Mouse (Mus musculus) monocyte, adult 59 days (primary cell): ENCODE measurements around the gene Vmn1r83. TPM values are rescaled to one million over a fixed set of nuclear protein-coding genes. Genes with fewer than 3 reads are reported as not detected.

Experiments used
- total RNA-seq, 2 experiments: library from RNA; stranded (reverse); gene quantifications; one replicate each; pipeline ENCODE4 v1.2.4; 2023

Gene Vmn1r83
- under 1 TPM in 1 of 2 experiments, not detected in 1; 0.18 TPM for total RNA-seq

DNA sequence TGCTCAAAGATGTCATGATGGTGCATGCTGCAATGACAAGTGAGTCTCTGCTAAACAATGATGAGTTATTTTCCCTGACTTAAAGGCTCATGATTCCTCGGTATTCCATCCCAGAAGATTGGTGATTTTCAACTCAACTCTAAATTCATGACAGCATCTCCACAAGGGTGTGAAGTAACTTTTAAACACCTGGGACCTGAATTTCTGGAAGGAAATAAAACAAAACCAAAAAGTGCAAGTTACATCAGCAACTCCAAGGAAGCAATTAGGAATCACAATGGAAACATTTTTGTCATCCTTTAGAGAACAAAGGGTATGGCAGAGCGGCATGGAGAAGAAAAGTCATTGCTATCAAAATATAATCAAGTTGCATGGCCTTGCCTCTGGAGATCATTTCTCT is at the start of gene Vmn1r83:
Gene Vmn1r83, minus strand, starts transcription at position 101 of the 400 bp plus-strand sequence.

DNA sequence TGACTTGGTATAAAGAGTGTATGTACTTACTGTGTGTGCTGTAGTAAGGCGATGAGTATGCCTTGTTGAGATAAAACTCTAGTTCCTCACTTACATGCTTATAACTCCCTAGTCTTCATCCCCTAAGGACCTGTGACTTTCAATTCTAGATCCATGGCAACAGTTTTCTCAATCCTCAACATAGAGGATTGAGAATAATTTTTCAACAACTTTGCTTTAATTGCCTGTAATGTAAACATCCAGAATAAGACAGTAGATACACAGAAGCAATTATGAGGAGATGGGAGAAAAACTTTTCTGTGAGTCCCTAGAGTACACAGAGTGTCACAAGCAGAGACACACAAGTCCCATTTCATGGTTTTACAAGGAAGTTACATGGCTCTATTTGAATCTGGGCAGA is 39.9 kb upstream of the Vmn1r83 start, which contains the start of gene Vmn1r84:
Gene Vmn1r84, minus strand, starts transcription at position 101 of the 400 bp plus-strand sequence.

DNA sequence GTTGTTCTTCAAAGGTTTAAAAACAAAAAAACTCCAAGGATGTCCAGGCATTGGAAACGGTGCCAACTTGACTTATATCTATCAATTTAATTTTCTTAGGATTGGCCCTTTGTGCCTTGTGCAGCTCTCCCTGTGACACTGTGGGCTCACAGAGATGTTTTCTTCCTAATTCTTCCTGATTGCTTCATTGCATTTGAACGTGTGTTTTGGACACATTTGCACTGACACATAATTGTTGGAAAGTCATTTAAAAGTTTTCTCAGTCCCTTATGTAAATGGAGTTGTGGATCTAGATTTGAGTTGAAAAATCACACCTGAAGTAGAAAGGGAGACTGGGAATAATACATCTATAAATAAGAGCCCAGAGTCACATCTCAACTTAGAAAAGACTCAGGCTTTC is 29.2 kb downstream of the Vmn1r83 start, which contains the start of gene Vmn1r82:
Gene Vmn1r82, plus strand, starts transcription at position 301 of the 400 bp plus-strand sequence.

Other genes starting within 250 kb of the Vmn1r83 start
- not detected for gene Vmn1r78, start 179.2 kb downstream of the Vmn1r83 start, total RNA-seq
- gene Vmn1r79, start 158.2 kb downstream of the Vmn1r83 start, total RNA-seq, result not detected
- not detected for gene Vmn1r80, start 140.2 kb downstream of the Vmn1r83 start, total RNA-seq
- not detected for gene Vmn1r81, start 61.2 kb downstream of the Vmn1r83 start, total RNA-seq
- gene Vmn1r82, start 29.1 kb downstream of the Vmn1r83 start, total RNA-seq, result not detected
- not detected for gene Vmn1r84, start 39.8 kb upstream of the Vmn1r83 start, total RNA-seq
- under 1 TPM; 0.21 to 0.61 TPM for gene Zfp551, start 93.3 kb upstream of the Vmn1r83 start, total RNA-seq
- gene Zfp606, start 148.8 kb upstream of the Vmn1r83 start, total RNA-seq, result 1 to 10 TPM; 2.9 to 4.4 TPM
- not detected for gene 2900092C05Rik, start 183.0 kb upstream of the Vmn1r83 start, total RNA-seq